Mouse (Mus musculus) right cerebral cortex, adult 18-20 months (tissue): ENCODE measurements around the gene Smg9.
"Not testable (repeated sequence)": the region's sequence is repeated elsewhere in the genome, so short reads cannot be mapped to it uniquely, and the experiment has no call there.

Source experiments
- DNase-seq: peaks from one replicate; pipeline ENCODE4 v3.0.0; 2022; ENCODE audit warnings: mixed read lengths

Gene Smg9

GRCm38 (mm10) chr7:24378049-24378701, 21.2 kb upstream of the Smg9 start:
- DNase-seq: no peak

GRCm38 (mm10) chr7:24379934-24380333, 19.5 kb upstream of the Smg9 start:
- no peak for DNase-seq

GRCm38 (mm10) chr7:24380370-24380769, 19.0 kb upstream of the Smg9 start:
- no peak for DNase-seq

- no peak for DNase-seq
Measured at GRCm38 (mm10) chr7:24382730-24383372, 16.6 kb upstream of the Smg9 start.

- DNase-seq: no peak
Measured at GRCm38 (mm10) chr7:24384070-24384469, 15.3 kb upstream of the Smg9 start.

- peak; percentile 63 for DNase-seq
Measured at GRCm38 (mm10) chr7:24384827-24385226, 14.6 kb upstream of the Smg9 start.

GRCm38 (mm10) chr7:24387059-24387556, 12.3 kb upstream of the Smg9 start:
- DNase-seq: no peak

- DNase-seq: no peak
Measured at GRCm38 (mm10) chr7:24389516-24390187, 9.8 kb upstream of the Smg9 start.

GRCm38 (mm10) chr7:24390512-24390911, 8.9 kb upstream of the Smg9 start:
- DNase-seq: no peak

- DNase-seq: no peak
Measured at GRCm38 (mm10) chr7:24391077-24391476, 8.3 kb upstream of the Smg9 start.

- no peak for DNase-seq
Measured at GRCm38 (mm10) chr7:24391687-24392086, 7.7 kb upstream of the Smg9 start.

GRCm38 (mm10) chr7:24394054-24394453, 5.4 kb upstream of the Smg9 start:
- DNase-seq: no peak

- DNase-seq: no peak
Measured at GRCm38 (mm10) chr7:24394475-24395161, 4.8 kb upstream of the Smg9 start.

GRCm38 (mm10) chr7:24396832-24397231, 2.6 kb upstream of the Smg9 start:
- no peak for DNase-seq

GRCm38 (mm10) chr7:24398364-24398913, 980 bp upstream of the Smg9 start:
- DNase-seq: no peak

- no peak for DNase-seq
Measured at GRCm38 (mm10) chr7:24400082-24400452, 648 bp downstream of the Smg9 start.

- not testable (repeated sequence) for DNase-seq
Measured at GRCm38 (mm10) chr7:24400489-24400888, 1.1 kb downstream of the Smg9 start.

GRCm38 (mm10) chr7:24402851-24403250, 3.4 kb downstream of the Smg9 start:
- no peak for DNase-seq

GRCm38 (mm10) chr7:24405649-24406048, 6.2 kb downstream of the Smg9 start:
- no peak for DNase-seq

- DNase-seq: peak; percentile 63
Measured at GRCm38 (mm10) chr7:24406528-24407344, 7.3 kb downstream of the Smg9 start.

GRCm38 (mm10) chr7:24408186-24408585, 8.8 kb downstream of the Smg9 start:
- no peak for DNase-seq

- DNase-seq: no peak
Measured at GRCm38 (mm10) chr7:24410123-24410522, 10.7 kb downstream of the Smg9 start.
